Mouse (Mus musculus): ENCODE measurements at regions not wholly inside any gene's neighbourhood (a gene's known extent, or its start where the extent isn't known, plus 50 kb on each side); places are given as distances from the start of the nearest gene placed in this dataset.
A peak's percentile ranks its signal among the peaks of the same experiment; 100 is the strongest.

GRCm38 (mm10) chr15:36719241-36719640, 288.3 kb downstream of the Zfp706 start:
- no peak overlapping the region for H3K4me3 ChIP-seq (replicated peaks)
- H3K36me3 ChIP-seq: no peaks in the 10 kb centered on the region
- ATAC-seq (ENCODE audit: insufficient number of reproducible peaks, insufficient read depth, low FRiP score, low TSS enrichment, low read depth): no peak
- H3K4me1 ChIP-seq (replicated peaks): peaks cover 24% of the 10 kb centered on the region
- no peaks in the 10 kb centered on the region for H3K9me3 ChIP-seq
- no peak overlapping the region for H3K4me2 ChIP-seq
- no peak overlapping the region for H3K27ac ChIP-seq
- no peak overlapping the region for H3K9ac ChIP-seq (replicated peaks)
- 49% methylated on average over 2 of the region's 2 CpGs for WGBS
- no peaks in the 10 kb centered on the region for H3K27me3 ChIP-seq

- Histone ChIP-seq H3K27ac (no peak overlapping the region), H3K4me1 (replicated peaks) (peaks cover 24% of the 10 kb centered on the region), H3K4me2 (no peak overlapping the region), H3K4me3 (replicated peaks) (no peak overlapping the region), H3K27me3 (no peaks in the 10 kb centered on the region), H3K36me3 (no peaks in the 10 kb centered on the region), H3K9me3 (no peaks in the 10 kb centered on the region), H3K9ac (replicated peaks) (no peak overlapping the region)
- no peak for ATAC-seq (ENCODE audit: insufficient number of reproducible peaks, insufficient read depth, low FRiP score, low TSS enrichment, low read depth)
- 18% methylated on average over 6 of the region's 6 CpGs for WGBS
Observed at GRCm38 (mm10) chr15:36717835-36718234, 289.7 kb downstream of the Zfp706 start.

DNA sequence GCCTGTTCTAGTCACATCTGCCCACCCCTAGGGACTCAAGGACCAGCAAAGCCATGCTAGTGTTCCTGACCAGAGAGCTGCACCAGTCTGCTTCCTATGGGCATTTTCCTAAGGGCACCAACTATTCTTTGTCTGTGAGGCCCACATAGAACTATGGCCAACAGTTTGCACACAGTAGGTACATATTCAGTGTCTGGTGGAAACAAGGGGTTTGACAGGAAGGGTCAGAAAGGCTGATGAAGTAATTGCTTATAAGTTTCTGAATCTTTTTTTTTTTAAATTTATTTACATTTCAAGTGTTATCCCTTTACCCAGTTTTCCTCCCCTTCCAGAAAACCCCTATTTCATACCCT, 290.9 kb downstream of the Zfp706 start:
- H3K27ac ChIP-seq: peak overlapping the region; percentile 30; the same call in 1 of the 2 replicates
- no peak overlapping the region for H3K9ac ChIP-seq (replicated peaks)
- no peaks in the 10 kb centered on the region for H3K9me3 ChIP-seq
- ATAC-seq (ENCODE audit: insufficient number of reproducible peaks, insufficient read depth, low FRiP score, low TSS enrichment, low read depth): 0 out of 2 replicates have a peak, but pooled peaks have one; percentile 2
- H3K4me2 ChIP-seq: peak overlapping the region; percentile 45
- no peaks in the 10 kb centered on the region for H3K36me3 ChIP-seq
- H3K4me1 ChIP-seq (replicated peaks): peaks cover 19% of the 10 kb centered on the region
- no peaks in the 10 kb centered on the region for H3K27me3 ChIP-seq
- H3K4me3 ChIP-seq (replicated peaks): peak overlapping the region; percentile 28; the same call in 1 of the 2 replicates

DNA sequence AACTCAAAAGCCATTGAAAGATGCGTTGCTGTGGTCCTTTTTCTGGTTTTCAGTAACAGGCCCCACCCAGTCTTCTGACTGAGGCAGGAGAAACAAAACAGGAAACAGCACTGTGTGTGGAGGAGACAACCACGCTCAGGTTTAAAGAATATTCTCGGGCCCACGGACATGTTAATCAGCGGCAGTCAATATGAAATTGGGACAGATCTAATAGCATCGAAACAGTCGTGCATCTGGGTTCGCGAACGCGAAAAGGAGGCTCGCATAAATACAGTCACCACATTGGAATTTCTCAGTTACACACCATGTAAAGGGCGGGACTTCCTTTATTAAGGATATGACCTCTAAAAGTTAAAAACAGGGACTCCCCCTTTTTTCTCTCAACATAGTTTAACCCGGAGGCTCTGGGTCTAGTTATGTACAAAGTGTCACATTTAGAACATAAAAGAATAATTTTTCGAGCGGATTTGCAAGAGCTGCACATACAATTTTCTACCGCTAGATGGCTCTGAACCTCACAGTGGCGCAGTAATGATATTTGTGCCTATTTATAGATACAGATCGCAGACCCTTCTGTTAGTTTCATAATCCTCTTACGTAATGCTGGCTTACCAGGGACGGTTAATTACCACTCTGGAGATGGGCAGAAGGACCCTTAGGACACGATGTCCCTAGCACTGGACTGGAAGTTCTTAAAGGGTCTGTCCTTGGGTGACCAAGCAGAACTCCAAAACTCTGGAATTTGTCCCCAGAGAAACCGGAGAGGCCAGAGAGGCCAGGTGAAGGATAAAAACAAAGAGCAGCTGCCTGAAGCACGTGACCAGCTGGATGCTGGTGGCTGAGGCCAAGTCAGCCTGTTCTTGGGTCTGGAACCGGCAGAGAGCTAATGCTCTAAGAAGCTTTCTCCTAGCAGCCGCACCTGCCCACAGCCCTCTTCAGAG, 291.6 kb downstream of the Zfp706 start:
- H3K9me3 ChIP-seq: no peaks in the 10 kb centered on the region
- H3K4me1 ChIP-seq (replicated peaks): peaks cover 15% of the 10 kb centered on the region
- peak overlapping the region; percentile 30; the same call in 1 of the 2 replicates for H3K27ac ChIP-seq
- peak overlapping the region; percentile 28 for H3K4me3 ChIP-seq (replicated peaks)
- H3K4me2 ChIP-seq: peak overlapping the region; percentile 45
- no peak overlapping the region for H3K9ac ChIP-seq (replicated peaks)
- no peaks in the 10 kb centered on the region for H3K36me3 ChIP-seq
- ATAC-seq (ENCODE audit: insufficient number of reproducible peaks, insufficient read depth, low FRiP score, low TSS enrichment, low read depth): peak; percentile 62
- H3K27me3 ChIP-seq: no peaks in the 10 kb centered on the region
- WGBS: 17% methylated on average over 26 of the region's 26 CpGs

GRCm38 (mm10) chr15:36715159-36715558, 292.4 kb downstream of the Zfp706 start:
- Histone ChIP-seq H3K4me2 (no peak overlapping the region), H3K36me3 (no peaks in the 10 kb centered on the region), H3K9me3 (no peaks in the 10 kb centered on the region), H3K27ac (no peak overlapping the region), H3K4me1 (replicated peaks) (peaks cover 15% of the 10 kb centered on the region), H3K9ac (replicated peaks) (no peak overlapping the region), H3K4me3 (replicated peaks) (no peak overlapping the region), H3K27me3 (no peaks in the 10 kb centered on the region)
- no peak for ATAC-seq (ENCODE audit: insufficient number of reproducible peaks, insufficient read depth, low FRiP score, low TSS enrichment, low read depth)
- 90% methylated on average over 6 of the region's 6 CpGs for WGBS

GRCm38 (mm10) chr15:36709788-36710187, 297.8 kb downstream of the Zfp706 start:
- Histone ChIP-seq H3K36me3 (no peaks in the 10 kb centered on the region), H3K4me3 (replicated peaks) (no peak overlapping the region), H3K4me1 (replicated peaks) (0 out of 2 replicates have a peak, but pooled peaks cover under 1% of the 10 kb centered on the region), H3K27me3 (no peaks in the 10 kb centered on the region), H3K4me2 (no peak overlapping the region), H3K27ac (no peak overlapping the region), H3K9me3 (no peaks in the 10 kb centered on the region), H3K9ac (replicated peaks) (no peak overlapping the region)
- no peak for ATAC-seq (ENCODE audit: insufficient number of reproducible peaks, insufficient read depth, low FRiP score, low TSS enrichment, low read depth)
- 64% methylated on average over 3 of the region's 3 CpGs for WGBS

DNA sequence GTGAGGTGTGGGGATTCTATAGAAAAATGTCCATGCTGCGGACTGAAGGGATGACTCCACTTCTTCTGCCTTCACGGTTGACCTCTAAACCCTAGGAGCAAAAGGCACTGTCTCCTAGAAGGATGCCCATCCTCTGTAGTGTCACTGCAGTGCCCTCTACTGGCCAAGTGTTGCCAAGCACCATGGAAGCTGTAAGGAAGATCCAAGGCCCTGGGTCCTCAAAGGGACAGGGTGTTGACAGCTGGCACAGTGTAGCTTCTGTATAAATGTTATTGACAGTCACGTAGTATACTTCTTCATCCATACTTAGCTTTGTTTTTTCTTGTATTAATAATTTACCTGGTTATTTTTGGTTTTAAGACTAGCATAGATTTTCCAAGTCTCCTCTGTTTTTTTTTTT, 299.1 kb downstream of the Zfp706 start:
- H3K9me3 ChIP-seq: no peaks in the 10 kb centered on the region
- no peak overlapping the region for H3K4me2 ChIP-seq
- peaks cover 10% of the 10 kb centered on the region; the same call in 1 of the 2 replicates for H3K4me1 ChIP-seq (replicated peaks)
- no peak overlapping the region for H3K9ac ChIP-seq (replicated peaks)
- H3K27ac ChIP-seq: no peak overlapping the region
- 12% methylated on average over 3 of the region's 3 CpGs for WGBS
- H3K4me3 ChIP-seq (replicated peaks): no peak overlapping the region
- no peak for ATAC-seq (ENCODE audit: insufficient number of reproducible peaks, insufficient read depth, low FRiP score, low TSS enrichment, low read depth)
- no peaks in the 10 kb centered on the region for H3K36me3 ChIP-seq
- no peaks in the 10 kb centered on the region for H3K27me3 ChIP-seq

- H3K4me1 ChIP-seq (replicated peaks): peaks cover 20% of the 10 kb centered on the region; the same call in 1 of the 2 replicates
- no peaks in the 10 kb centered on the region for H3K9me3 ChIP-seq
- no peaks in the 10 kb centered on the region for H3K27me3 ChIP-seq
- no peak for ATAC-seq (ENCODE audit: insufficient number of reproducible peaks, insufficient read depth, low FRiP score, low TSS enrichment, low read depth)
- H3K9ac ChIP-seq (replicated peaks): no peak overlapping the region
- H3K27ac ChIP-seq: no peak overlapping the region
- 32% methylated on average over 4 of the region's 4 CpGs for WGBS
- H3K36me3 ChIP-seq: no peaks in the 10 kb centered on the region
- no peak overlapping the region for H3K4me2 ChIP-seq
- H3K4me3 ChIP-seq (replicated peaks): no peak overlapping the region
Observed at GRCm38 (mm10) chr15:36705990-36706389, 301.6 kb downstream of the Zfp706 start.

DNA sequence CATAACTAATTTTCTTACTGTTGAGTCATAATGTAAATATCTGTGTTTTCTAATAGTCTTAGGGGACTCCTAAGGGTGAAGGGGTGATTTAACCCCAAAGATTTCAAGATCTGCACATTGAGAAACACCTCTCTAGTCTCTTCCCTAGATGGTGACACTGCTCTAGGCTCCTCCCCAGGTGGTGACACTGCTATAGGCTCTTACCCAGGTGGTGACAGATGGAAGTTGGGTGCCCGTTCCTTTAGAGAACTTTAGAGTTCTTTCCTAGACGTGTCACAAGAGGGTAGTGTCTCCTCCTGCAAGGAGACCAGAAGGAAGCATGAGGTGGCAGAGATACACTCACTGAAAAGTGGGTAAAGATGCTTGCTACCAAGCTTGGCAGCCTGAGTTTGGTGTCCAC, 302.2 kb downstream of the Zfp706 start:
- H3K4me1 ChIP-seq (replicated peaks): peaks cover 20% of the 10 kb centered on the region; the same call in 1 of the 2 replicates
- no peaks in the 10 kb centered on the region for H3K9me3 ChIP-seq
- H3K27ac ChIP-seq: no peak overlapping the region
- ATAC-seq (ENCODE audit: insufficient number of reproducible peaks, insufficient read depth, low FRiP score, low TSS enrichment, low read depth): no peak
- no peaks in the 10 kb centered on the region for H3K36me3 ChIP-seq
- H3K4me2 ChIP-seq: no peak overlapping the region
- no peak overlapping the region for H3K9ac ChIP-seq (replicated peaks)
- no peaks in the 10 kb centered on the region for H3K27me3 ChIP-seq
- H3K4me3 ChIP-seq (replicated peaks): no peak overlapping the region
- 28% methylated on average over 2 of the region's 2 CpGs for WGBS

- no peaks in the 10 kb centered on the region for H3K9me3 ChIP-seq
- H3K27ac ChIP-seq: no peak overlapping the region
- peaks cover 20% of the 10 kb centered on the region; the same call in 1 of the 2 replicates for H3K4me1 ChIP-seq (replicated peaks)
- H3K27me3 ChIP-seq: no peaks in the 10 kb centered on the region
- no peak overlapping the region for H3K4me3 ChIP-seq (replicated peaks)
- H3K9ac ChIP-seq (replicated peaks): no peak overlapping the region
- 34% methylated on average over 8 of the region's 8 CpGs for WGBS
- H3K36me3 ChIP-seq: no peaks in the 10 kb centered on the region
- no peak for ATAC-seq (ENCODE audit: insufficient number of reproducible peaks, insufficient read depth, low FRiP score, low TSS enrichment, low read depth)
- H3K4me2 ChIP-seq: no peak overlapping the region
Observed at GRCm38 (mm10) chr15:36701846-36702245, 305.7 kb downstream of the Zfp706 start.

DNA sequence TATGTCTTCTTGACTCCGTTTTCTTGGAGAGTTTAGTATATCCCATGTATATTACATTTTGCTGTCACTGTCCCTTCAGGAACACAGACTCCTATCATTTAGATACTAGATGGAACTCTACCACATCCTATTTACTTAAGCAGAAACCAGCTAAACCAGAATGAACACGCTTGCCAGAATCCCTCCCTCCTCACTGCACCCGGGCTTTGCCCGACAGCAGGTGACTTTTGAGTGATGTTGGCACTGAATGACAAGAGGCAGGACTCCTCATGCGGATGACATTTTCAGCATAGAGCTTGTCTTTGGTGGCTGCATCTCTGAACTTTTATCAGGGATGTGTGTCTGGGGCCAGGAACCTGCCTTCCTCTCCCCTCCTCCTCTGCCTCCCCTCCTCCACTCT, 307.4 kb downstream of the Zfp706 start:
- H3K4me3 ChIP-seq (replicated peaks): no peak overlapping the region
- 81% methylated on average over 5 of the region's 5 CpGs for WGBS
- no peak overlapping the region for H3K27ac ChIP-seq
- no peak overlapping the region for H3K9ac ChIP-seq (replicated peaks)
- H3K4me2 ChIP-seq: no peak overlapping the region
- no peak for ATAC-seq (ENCODE audit: insufficient number of reproducible peaks, insufficient read depth, low FRiP score, low TSS enrichment, low read depth)
- H3K27me3 ChIP-seq: no peaks in the 10 kb centered on the region
- H3K4me1 ChIP-seq (replicated peaks): peaks cover 23% of the 10 kb centered on the region; the same call in 1 of the 2 replicates
- no peaks in the 10 kb centered on the region for H3K36me3 ChIP-seq
- no peaks in the 10 kb centered on the region for H3K9me3 ChIP-seq
